Mouse (Mus musculus) inflammation-experienced regulatory T-cells, adult 16 weeks (primary cell): ENCODE results near the gene Endod1. TPM values are rescaled to one million over a fixed set of nuclear protein-coding genes. Genes with fewer than 3 reads are reported as not detected.

Source experiments
- polyA plus RNA-seq: library from polyadenylated mRNA; unstranded; fragments of 100-300 nt; shearing (Covaris generic); gene quantifications from one replicate; pipeline ENCODE4 v1.2.1, GENCODE M21; 2017

The Endod1 gene
- 33.8 TPM for polyA plus RNA-seq

GRCm38 (mm10) chr9:14381353-14382055 is at the start of gene Endod1:
Endod1 (minus strand) TSS chr9:14381507.

Other genes starting within 250 kb of the Endod1 start
- 11.9 TPM for gene Sesn3, start 106.4 kb downstream of the Endod1 start, polyA plus RNA-seq
- gene Kdm4d, start 119.0 kb upstream of the Endod1 start, polyA plus RNA-seq: 1.4 TPM
- gene Cwc15, start 119.1 kb upstream of the Endod1 start, polyA plus RNA-seq: 210 TPM